Mouse (Mus musculus) stomach, postnatal 0 days (tissue): ENCODE data around the gene Per1. TPM values are rescaled to one million over a fixed set of nuclear protein-coding genes. Genes with fewer than 3 reads are reported as not detected.

Experiments used
- ATAC-seq: fragments of 200-750 bp; cut with Nextera tagmentation; 2 replicates; pipeline ENCODE4 v1.8.0; 2017; ENCODE audit not compliant: low FRiP score, low TSS enrichment
- DNase-seq: peaks from one replicate; pipeline ENCODE4 v3.0.0-alpha.2; 2016; ENCODE audit warnings: low spot score
- H3K27ac ChIP-seq: fragments of 300-500 bp; sonication (generic); replicated peaks from 2 replicates; pipeline ENCODE4 v1.5.1; 2014; ENCODE audit warnings: mild to moderate bottlenecking, control low read depth
- H3K27me3 ChIP-seq: fragments of 300-500 bp; sonication (generic); 2 replicates; pipeline ENCODE4 v1.6.1; 2014; ENCODE audit warnings: low read length; ENCODE audit not compliant: control insufficient read depth, insufficient read depth
- H3K36me3 ChIP-seq: fragments of 300-500 bp; sonication (generic); 2 replicates; pipeline ENCODE4 v1.6.1; 2014; ENCODE audit warnings: low read length, mixed read lengths; ENCODE audit not compliant: control insufficient read depth, insufficient read depth
- H3K4me1 ChIP-seq: fragments of 300-500 bp; sonication (generic); replicated peaks from 2 replicates; pipeline ENCODE4 v1.6.1; 2014; ENCODE audit warnings: antibody characterized with exemption; ENCODE audit not compliant: control insufficient read depth, insufficient read depth
- H3K4me2 ChIP-seq: fragments of 300-500 bp; sonication (generic); replicated peaks from 2 replicates; pipeline ENCODE4 v1.6.1; 2014; ENCODE audit warnings: low read depth, mild to moderate bottlenecking, control low read depth, moderate library complexity
- H3K4me3 ChIP-seq: fragments of 300-500 bp; sonication (generic); 2 replicates; pipeline ENCODE4 v1.5.1; 2014; ENCODE audit warnings: low read depth, low read length, control low read depth
- H3K9ac ChIP-seq: fragments of 300-500 bp; sonication (generic); 2 replicates; pipeline ENCODE4 v1.6.1; 2014; ENCODE audit warnings: mild to moderate bottlenecking, low read length, control low read depth, mixed read lengths
- H3K9me3 ChIP-seq: fragments of 300-500 bp; sonication (generic); 2 replicates; pipeline ENCODE4 v1.6.1; 2016; ENCODE audit warnings: low read length; ENCODE audit not compliant: control insufficient read depth
- CTCF ChIP-seq: IDR thresholded peaks from 2 replicates; pipeline ENCODE4 v1.5.1; 2016; ENCODE audit warnings: antibody characterized with exemption, low read depth, mild to moderate bottlenecking, moderate library complexity
- EP300 ChIP-seq: optimal IDR thresholded peaks from 2 replicates; pipeline ENCODE3; 2016; ENCODE audit warnings: antibody characterized with exemption
- WGBS: fragments of 180-500 bp; shearing (Covaris S2); extraction: QIAGEN DNeasy Blood & Tissue Kit; methylation state at CpG from one replicate; pipeline ENCODE4 v1.1.7; 2014; 5-methylcytosine and 5-hydroxymethylcytosine counted together
- polyA plus RNA-seq: library from polyadenylated mRNA; unstranded; fragments of >200 nt; fragmentation: Nextera tagmentation; extraction: Ambion mirVana; gene quantifications from 2 replicates; pipeline ENCODE4 v1.2.1, GENCODE M21; 2015

Per1 gene
- polyA plus RNA-seq, 1 experiment from 2014 or later: 13.1 TPM

- 78% methylated on average over 7 of the region's 7 CpGs for WGBS
Measured at GRCm38 (mm10) chr11:69081613-69082012, 13.4 kb upstream of the Per1 start.

GRCm38 (mm10) chr11:69085608-69086007, 9.4 kb upstream of the Per1 start:
- no peak overlapping the region for H3K27ac ChIP-seq
- H3K27me3 ChIP-seq: no peaks in the 10 kb centered on the region
- no peak for ATAC-seq
- no peak overlapping the region for H3K4me2 ChIP-seq
- peaks cover 7% of the 10 kb centered on the region; the same call in 1 of the 2 replicates for H3K4me1 ChIP-seq
- peak; percentile 20 for DNase-seq
- H3K9ac ChIP-seq: no peak overlapping the region
- no peaks in the 10 kb centered on the region for H3K9me3 ChIP-seq
- TF ChIP-seq CTCF (no peak), EP300 (no peak)
- 70% methylated on average over 6 of the region's 6 CpGs for WGBS
- H3K4me3 ChIP-seq: no peak overlapping the region
- peaks cover 7% of the 10 kb centered on the region; the same call in 1 of the 2 replicates for H3K36me3 ChIP-seq

More at GRCm38 (mm10) chr11:69081613-69082012, 13.4 kb upstream of the Per1 start:
- DNase-seq (no peak), ATAC-seq (no peak)
- no peak for TF ChIP-seq CTCF
- no peak for TF ChIP-seq EP300
- no peaks in the 10 kb centered on the region for H3K9me3 ChIP-seq
- H3K27ac ChIP-seq: no peak overlapping the region
- no peak overlapping the region for H3K4me2 ChIP-seq
- H3K36me3 ChIP-seq: no peaks in the 10 kb centered on the region
- no peaks in the 10 kb centered on the region for H3K4me1 ChIP-seq
- no peaks in the 10 kb centered on the region for H3K27me3 ChIP-seq
- H3K4me3 ChIP-seq: no peak overlapping the region
- H3K9ac ChIP-seq: no peak overlapping the region

- 38% methylated on average over 6 of the region's 6 CpGs for WGBS
- Histone ChIP-seq H3K36me3 (peaks cover 7% of the 10 kb centered on the region; the same call in 1 of the 2 replicates), H3K27me3 (no peaks in the 10 kb centered on the region), H3K4me2 (no peak overlapping the region), H3K9me3 (no peaks in the 10 kb centered on the region), H3K27ac (peak overlapping the region; percentile 97), H3K9ac (0 out of 2 replicates have a peak overlapping the region, but pooled peaks have one; percentile 13), H3K4me1 (peaks cover 7% of the 10 kb centered on the region; the same call in 1 of the 2 replicates), H3K4me3 (no peak overlapping the region)
- ATAC-seq: no peak
- TF ChIP-seq CTCF (no peak), EP300 (no peak)
- peak; percentile 14 for DNase-seq
Measured at GRCm38 (mm10) chr11:69086390-69086789, 8.6 kb upstream of the Per1 start.

GRCm38 (mm10) chr11:69087082-69087481, 7.9 kb upstream of the Per1 start:
- WGBS: 21% methylated on average over 4 of the region's 4 CpGs
- no peak overlapping the region for H3K4me2 ChIP-seq
- H3K4me1 ChIP-seq: peaks cover 7% of the 10 kb centered on the region; the same call in 1 of the 2 replicates
- H3K27me3 ChIP-seq: no peaks in the 10 kb centered on the region
- peaks cover 7% of the 10 kb centered on the region; the same call in 1 of the 2 replicates for H3K36me3 ChIP-seq
- H3K9ac ChIP-seq: no peak overlapping the region
- H3K27ac ChIP-seq: peak overlapping the region; percentile 97
- DNase-seq: peak; percentile 32
- no peaks in the 10 kb centered on the region for H3K9me3 ChIP-seq
- no peak for TF ChIP-seq EP300
- no peak for TF ChIP-seq CTCF
- peak; percentile 8; the same call in 1 of the 2 replicates for ATAC-seq
- H3K4me3 ChIP-seq: no peak overlapping the region

GRCm38 (mm10) chr11:69087597-69087996, 7.4 kb upstream of the Per1 start:
- Histone ChIP-seq H3K36me3 (peaks cover 7% of the 10 kb centered on the region; the same call in 1 of the 2 replicates), H3K9ac (no peak overlapping the region), H3K4me3 (no peak overlapping the region), H3K4me1 (peaks cover 7% of the 10 kb centered on the region; the same call in 1 of the 2 replicates), H3K4me2 (no peak overlapping the region; the same call in 1 of the 2 replicates), H3K27ac (peak overlapping the region; percentile 97), H3K9me3 (no peaks in the 10 kb centered on the region), H3K27me3 (no peaks in the 10 kb centered on the region)
- ATAC-seq: no peak
- TF ChIP-seq EP300 (no peak), CTCF (no peak)
- DNase-seq: no peak
- 63% methylated on average over 2 of the region's 2 CpGs for WGBS

GRCm38 (mm10) chr11:69088103-69088855, 6.7 kb upstream of the Per1 start, which contains the start of gene Vamp2:
Vamp2 (plus strand) TSS chr11:69088490.
- Histone ChIP-seq H3K27ac (peak within 1 kb of the TSS; percentile 97), H3K4me2 (peak within 1 kb of the TSS; percentile 78), H3K4me3 (peak within 1 kb of the TSS; percentile 98), H3K27me3 (no peaks in the 10 kb centered on the region), H3K9ac (peak within 1 kb of the TSS; percentile 100), H3K4me1 (peaks cover 7% of the 10 kb centered on the region; the same call in 1 of the 2 replicates), H3K9me3 (no peaks in the 10 kb centered on the region), H3K36me3 (peaks cover 7% of the 10 kb centered on the region; the same call in 1 of the 2 replicates)
- DNase-seq (peak; percentile 91), ATAC-seq (peak; percentile 78)
- TF ChIP-seq CTCF (no peak), EP300 (peak; percentile 36)
- WGBS: 1% methylated on average over 52 of the region's 67 CpGs
